Mouse (Mus musculus): ENCODE data around the gene Micu2. TPM values are rescaled to one million over a fixed set of nuclear protein-coding genes. Genes with fewer than 3 reads are reported as not detected.

Micu2 gene
- polyA plus RNA-seq, 1 experiment = 16.6 TPM

GRCm38 (mm10) chr14:57881793-57882192, 117.3 kb downstream of the Micu2 start:
- Histone ChIP-seq H3K27ac (ENCODE audit: control insufficient read depth, insufficient read depth, low read length) (no peak overlapping the region), H3K36me3 (ENCODE audit: control insufficient read depth, insufficient read depth, low read length) (no peaks in the 10 kb centered on the region), H3K4me1 (replicated peaks; ENCODE audit: control insufficient read depth, insufficient read depth, low read length) (peaks cover 8% of the 10 kb centered on the region; the same call in 1 of the 2 replicates), H3K4me3 (ENCODE audit: control insufficient read depth, insufficient read depth, low read length) (no peak overlapping the region), H3K27me3 (ENCODE audit: control insufficient read depth, insufficient read depth, low read length) (no peaks in the 10 kb centered on the region)
- TF ChIP-seq POLR2A (IDR thresholded peaks at IDR 0.05; ENCODE audit: control insufficient read depth, extremely low read depth, insufficient read depth, low read length, poor library complexity) = no peak
- no peak for TF ChIP-seq CTCF (IDR thresholded peaks at IDR 0.05; ENCODE audit: borderline replicate concordance, control insufficient read depth, extremely low read depth, insufficient read depth, low read length, poor library complexity)
- DNase-seq = no peak
- WGBS = 65% methylated on average over 4 of the region's 4 CpGs

GRCm38 (mm10) chr14:57881074-57881473, 118.0 kb downstream of the Micu2 start:
- DNase-seq = no peak
- H3K4me1 ChIP-seq (replicated peaks; ENCODE audit: control insufficient read depth, insufficient read depth, low read length) = peaks cover 8% of the 10 kb centered on the region; the same call in 1 of the 2 replicates
- H3K36me3 ChIP-seq (ENCODE audit: control insufficient read depth, insufficient read depth, low read length) = no peaks in the 10 kb centered on the region
- TF ChIP-seq POLR2A (IDR thresholded peaks at IDR 0.05; ENCODE audit: control insufficient read depth, extremely low read depth, insufficient read depth, low read length, poor library complexity) (no peak), CTCF (IDR thresholded peaks at IDR 0.05; ENCODE audit: borderline replicate concordance, control insufficient read depth, extremely low read depth, insufficient read depth, low read length, poor library complexity) (no peak)
- no peak overlapping the region for H3K4me3 ChIP-seq (ENCODE audit: control insufficient read depth, insufficient read depth, low read length)
- no peak overlapping the region for H3K27ac ChIP-seq (ENCODE audit: control insufficient read depth, insufficient read depth, low read length)
- H3K27me3 ChIP-seq (ENCODE audit: control insufficient read depth, insufficient read depth, low read length) = no peaks in the 10 kb centered on the region

GRCm38 (mm10) chr14:57877921-57878320, 121.1 kb downstream of the Micu2 start:
- TF ChIP-seq POLR2A (IDR thresholded peaks at IDR 0.05; ENCODE audit: control insufficient read depth, extremely low read depth, insufficient read depth, low read length, poor library complexity) (no peak), CTCF (IDR thresholded peaks at IDR 0.05; ENCODE audit: borderline replicate concordance, control insufficient read depth, extremely low read depth, insufficient read depth, low read length, poor library complexity) (no peak)
- Histone ChIP-seq H3K27me3 (ENCODE audit: control insufficient read depth, insufficient read depth, low read length) (no peaks in the 10 kb centered on the region), H3K36me3 (ENCODE audit: control insufficient read depth, insufficient read depth, low read length) (no peaks in the 10 kb centered on the region; the same call in 1 of the 2 replicates), H3K4me1 (replicated peaks; ENCODE audit: control insufficient read depth, insufficient read depth, low read length) (0 out of 2 replicates have a peak, but pooled peaks cover 3% of the 10 kb centered on the region), H3K27ac (ENCODE audit: control insufficient read depth, insufficient read depth, low read length) (no peak overlapping the region), H3K4me3 (ENCODE audit: control insufficient read depth, insufficient read depth, low read length) (no peak overlapping the region)
- 98% methylated on average over 9 of the region's 9 CpGs for WGBS
- no peak for DNase-seq

- no peak for TF ChIP-seq POLR2A (IDR thresholded peaks at IDR 0.05; ENCODE audit: control insufficient read depth, extremely low read depth, insufficient read depth, low read length, poor library complexity)
- TF ChIP-seq CTCF (IDR thresholded peaks at IDR 0.05; ENCODE audit: borderline replicate concordance, control insufficient read depth, extremely low read depth, insufficient read depth, low read length, poor library complexity) = no peak
- no peak overlapping the region for H3K4me3 ChIP-seq (ENCODE audit: control insufficient read depth, insufficient read depth, low read length)
- 94% methylated on average over 3 of the region's 3 CpGs for WGBS
- no peak overlapping the region for H3K27ac ChIP-seq (ENCODE audit: control insufficient read depth, insufficient read depth, low read length)
- H3K4me1 ChIP-seq (replicated peaks; ENCODE audit: control insufficient read depth, insufficient read depth, low read length) = no peaks in the 10 kb centered on the region
- DNase-seq = no peak
- peaks cover 4% of the 10 kb centered on the region; the same call in 1 of the 2 replicates for H3K36me3 ChIP-seq (ENCODE audit: control insufficient read depth, insufficient read depth, low read length)
- no peaks in the 10 kb centered on the region for H3K27me3 ChIP-seq (ENCODE audit: control insufficient read depth, insufficient read depth, low read length)
Observed at GRCm38 (mm10) chr14:57866676-57867276, 132.3 kb downstream of the Micu2 start.

Other genes with a start within 250 kb of the Micu2 start
- gene Lats2, start 240.9 kb downstream of the Micu2 start, polyA plus RNA-seq (2012; rRNA removed) = 17.1 and 18.2 TPM in 2 replicates
- gene Sap18, start 201.1 kb downstream of the Micu2 start, polyA plus RNA-seq (2012; rRNA removed) = 4.9 and 8.6 TPM in 2 replicates
- gene Ska3, start 173.1 kb downstream of the Micu2 start, polyA plus RNA-seq (2012; rRNA removed) = 5.9 and 8.3 TPM in 2 replicates
- gene Mrpl57, start 173.0 kb downstream of the Micu2 start, polyA plus RNA-seq (2012; rRNA removed) = 81.4 and 82.1 TPM in 2 replicates
- 11.0 and 12.4 TPM in 2 replicates for gene Zdhhc20, start 109.0 kb downstream of the Micu2 start, polyA plus RNA-seq (2012; rRNA removed)
- gene Fgf9, start 71.3 kb upstream of the Micu2 start, polyA plus RNA-seq (2012; rRNA removed) = 0.29 and 0.34 TPM in 2 replicates

Data from thymus, adult 2 months (tissue).